Comparison of ENCODE assay signal across 9 mouse cellular contexts in the genomic region with DNA sequence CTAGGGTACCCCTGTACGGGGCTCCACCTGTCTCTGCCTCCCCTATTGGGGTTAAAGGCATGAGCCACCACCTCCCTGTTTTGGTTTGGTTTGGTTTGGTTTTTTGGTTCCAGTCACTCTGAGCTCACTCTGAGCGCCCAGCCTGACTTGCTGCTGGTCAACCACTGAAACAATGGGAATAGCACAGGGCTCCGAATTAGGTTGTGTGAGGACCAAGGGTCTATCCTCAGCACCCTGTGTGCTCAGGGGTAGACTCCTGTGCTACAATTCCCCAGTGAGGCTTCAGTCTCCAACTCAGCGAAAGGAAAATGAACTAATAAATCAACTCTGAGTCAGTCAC. TPM values are rescaled to one million over a fixed set of nuclear protein-coding genes. Genes with fewer than 3 reads are reported as not detected.
A peak's percentile ranks its signal among the peaks of the same experiment; 100 is the strongest.
DNase-seq lines count a peak whose midpoint lies in the region; ATAC-seq and TF ChIP-seq lines count a peak whose summit lies in the region.
"Had no signal": no experiment of that assay in that cellular context is flagged by ENCODE, and none has a peak within 500 bp of the region (broad histone marks: within the 10 kb centered on the region; RNA-seq: fewer than 3 reads in every experiment).

No protein-coding gene starts in this region.

- H3K9ac ChIP-seq in hindbrain, embryonic 16.5 days (ENCODE audit: low read depth, low read length): peak overlapping the region; percentile 80
- H3K9ac ChIP-seq in midbrain, postnatal 0 days (replicated peaks; ENCODE audit: low read length, poor library complexity, severe bottlenecking): peak overlapping the region; percentile 96; the same call in 1 of the 2 replicates

- no peak for TF ChIP-seq POLR2A in kidney, adult 2 months (IDR thresholded peaks at IDR 0.05; ENCODE audit: low read depth, low read length)
- no peak for TF ChIP-seq POLR2A in cortical plate, adult 2 months (IDR thresholded peaks at IDR 0.05; ENCODE audit: extremely low read depth, insufficient read depth, low read length)

- DNase-seq in kidney, adult 2 months: no peak
- DNase-seq in kidney, adult 18-20 months: no peak
- DNase-seq in midbrain, postnatal 0 days (ENCODE audit: low spot score): no peak
- DNase-seq in gastrocnemius, postnatal 36 days: no peak
- DNase-seq in layer of hippocampus, postnatal 10 days (ENCODE audit: low spot score in 2 of 2): no peak

- no peaks in the 10 kb centered on the region for H3K27me3 ChIP-seq in kidney, adult 2 months (replicated peaks; ENCODE audit: control insufficient read depth, insufficient read depth, low read length)
- H3K27me3 ChIP-seq in hindbrain, embryonic 16.5 days (replicated peaks; ENCODE audit: control insufficient read depth, insufficient read depth, low read length): no peaks in the 10 kb centered on the region
- H3K27me3 ChIP-seq in midbrain, postnatal 0 days (ENCODE audit: insufficient read depth, low read length): no peaks in the 10 kb centered on the region
- H3K27me3 ChIP-seq: Patski had no signal

- H3K4me1 ChIP-seq in kidney, adult 2 months (ENCODE audit: control insufficient read depth, insufficient read depth, low read length): no peaks in the 10 kb centered on the region
- H3K4me1 ChIP-seq in cortical plate, adult 2 months (ENCODE audit: control insufficient read depth, insufficient read depth, low read length): no peaks in the 10 kb centered on the region
- 0 out of 2 replicates have a peak, but pooled peaks cover 6% of the 10 kb centered on the region for H3K4me1 ChIP-seq in hindbrain, embryonic 16.5 days (ENCODE audit: control insufficient read depth, insufficient read depth, low read depth, low read length)
- no peaks in the 10 kb centered on the region for H3K4me1 ChIP-seq in midbrain, postnatal 0 days (ENCODE audit: insufficient read depth, low read length)

- H3K27ac ChIP-seq in kidney, adult 2 months (ENCODE audit: insufficient read depth, low read depth, low read length): peak overlapping the region; percentile 7; the same call in 1 of the 2 replicates
- H3K27ac ChIP-seq in cortical plate, adult 2 months (ENCODE audit: insufficient read depth, low read length): no peak overlapping the region
- H3K27ac ChIP-seq in hindbrain, embryonic 16.5 days (ENCODE audit: low read depth, low read length): peak overlapping the region; percentile 61; the same call in 1 of the 2 replicates
- H3K27ac ChIP-seq in midbrain, postnatal 0 days (ENCODE audit: low read depth, low read length): 0 out of 2 replicates have a peak overlapping the region, but pooled peaks have one; percentile 43

- intact Hi-C loops in gastrocnemius, postnatal 36 days (cut with DNase I): no loop called here

- H3K36me3 ChIP-seq in kidney, adult 2 months (ENCODE audit: control insufficient read depth, insufficient read depth, low read length): no peaks in the 10 kb centered on the region
- H3K36me3 ChIP-seq in hindbrain, embryonic 16.5 days (ENCODE audit: control insufficient read depth, insufficient read depth, low read length): peaks cover 14% of the 10 kb centered on the region
- H3K36me3 ChIP-seq in midbrain, postnatal 0 days (ENCODE audit: insufficient read depth, low read length): peaks cover 17% of the 10 kb centered on the region

- TF ChIP-seq CTCF in kidney, adult 2 months (conservative IDR thresholded peaks at IDR 0.05; ENCODE audit: insufficient read depth, insufficient read length, low read depth, low read length): no peak
- TF ChIP-seq CTCF in cortical plate, adult 2 months (IDR thresholded peaks at IDR 0.05; ENCODE audit: extremely low read depth, insufficient read depth, low read length): no peak
- no peak for TF ChIP-seq CTCF in midbrain, postnatal 0 days (IDR thresholded peaks at IDR 0.05)

- H3K4me3 ChIP-seq in kidney, adult 2 months (ENCODE audit: insufficient read depth, low read depth, low read length): peak overlapping the region; percentile 84
- H3K4me3 ChIP-seq in cortical plate, adult 2 months (ENCODE audit: insufficient read depth, low read length): peak overlapping the region; percentile 64
- H3K4me3 ChIP-seq in hindbrain, embryonic 16.5 days (ENCODE audit: low read length): peak overlapping the region; percentile 76
- H3K4me3 ChIP-seq in midbrain, postnatal 0 days (ENCODE audit: low read depth, low read length): peak overlapping the region; percentile 76

- ATAC-seq in hindbrain, embryonic 16.5 days: peak; percentile 67
- ATAC-seq in midbrain, postnatal 0 days (ENCODE audit: low FRiP score): peak; percentile 8; the same call in 1 of the 2 replicates
- ATAC-seq in megakaryocyte progenitor cell, adult 5-6 weeks (replicated peaks; ENCODE audit: poor library complexity): no peak

- WGBS in kidney, adult 2 months: 26% methylated on average over 4 of the region's 4 CpGs
- WGBS in hindbrain, embryonic 16.5 days: 26% methylated on average over 4 of the region's 4 CpGs
- WGBS in midbrain, postnatal 0 days: 30% methylated on average over 4 of the region's 4 CpGs

- peak overlapping the region; percentile 76 for H3K4me2 ChIP-seq in hindbrain, embryonic 16.5 days (ENCODE audit: low read length)
- H3K4me2 ChIP-seq in midbrain, postnatal 0 days (ENCODE audit: low read depth, low read length, poor library complexity, severe bottlenecking): peak overlapping the region; percentile 63

- no peaks in the 10 kb centered on the region for H3K9me3 ChIP-seq in hindbrain, embryonic 16.5 days (ENCODE audit: control insufficient read depth, low read length)
- no peaks in the 10 kb centered on the region for H3K9me3 ChIP-seq in midbrain, postnatal 0 days (ENCODE audit: low read length)

RNA-seq across cellular contexts. Expression of a gene that starts 0.8 kb away (rescaled TPM):
- polyA plus RNA-seq in kidney, adult 2 months (2012; rRNA removed): 10.9 and 12.3 TPM in 2 replicates
- 9.7 and 11.8 TPM in 2 replicates for polyA plus RNA-seq in cortical plate, adult 2 months (2012; rRNA removed)
- 9.6 and 10.8 TPM in 2 replicates for polyA plus RNA-seq in hindbrain, embryonic 16.5 days (2015; fragmentation: Nextera tagmentation; extraction: Ambion mirVana)
- total RNA-seq in midbrain, postnatal 0 days (2014; rRNA removed): 11.0 and 14.7 TPM in 2 replicates
- 7.1 and 7.7 TPM in 2 replicates for polyA plus RNA-seq in midbrain, postnatal 0 days (2015; fragmentation: Nextera tagmentation; extraction: Ambion mirVana)
- total RNA-seq in gastrocnemius, postnatal 36 days (2021): 1 to 10 TPM; 4.6 to 7.7 TPM
- total RNA-seq in megakaryocyte progenitor cell, adult 5-6 weeks (2015): 10.2 and 13.0 TPM in 2 replicates
- total RNA-seq in megakaryocyte progenitor cell, adult 5-6 weeks (2017): 7.5 and 9.7 TPM in 2 replicates
- total RNA-seq in layer of hippocampus, postnatal 10 days (2021): 10 to 100 TPM; 11.9 TPM

RNA-seq across cellular contexts. Expression of a gene that starts 30.4 kb away (rescaled TPM):
- polyA plus RNA-seq in kidney, adult 2 months (2012; rRNA removed): 0.14 and 0.31 TPM in 2 replicates
- not detected in 2 replicates for polyA plus RNA-seq in cortical plate, adult 2 months (2012; rRNA removed)
- not detected in 2 replicates for polyA plus RNA-seq in hindbrain, embryonic 16.5 days (2015; fragmentation: Nextera tagmentation; extraction: Ambion mirVana)
- not detected in 2 replicates for total RNA-seq in midbrain, postnatal 0 days (2014; rRNA removed)
- not detected in 2 replicates for polyA plus RNA-seq in midbrain, postnatal 0 days (2015; fragmentation: Nextera tagmentation; extraction: Ambion mirVana)
- not detected for total RNA-seq in gastrocnemius, postnatal 36 days (2021)
- not detected in 2 replicates for total RNA-seq in megakaryocyte progenitor cell, adult 5-6 weeks (2015)
- total RNA-seq in megakaryocyte progenitor cell, adult 5-6 weeks (2017): not detected in 2 replicates
- not detected for total RNA-seq in layer of hippocampus, postnatal 10 days (2021)

RNA-seq across cellular contexts. Expression of a gene that starts 32.4 kb away (rescaled TPM):
- 0.11 and 0.25 TPM in 2 replicates for polyA plus RNA-seq in kidney, adult 2 months (2012; rRNA removed)
- polyA plus RNA-seq in cortical plate, adult 2 months (2012; rRNA removed): not detected in 2 replicates
- not detected in 2 replicates for polyA plus RNA-seq in hindbrain, embryonic 16.5 days (2015; fragmentation: Nextera tagmentation; extraction: Ambion mirVana)
- 0.38 TPM in 1 of 2 replicates, not detected in the other for total RNA-seq in midbrain, postnatal 0 days (2014; rRNA removed)
- polyA plus RNA-seq in midbrain, postnatal 0 days (2015; fragmentation: Nextera tagmentation; extraction: Ambion mirVana): not detected in 2 replicates
- not detected for total RNA-seq in gastrocnemius, postnatal 36 days (2021)
- not detected in 2 replicates for total RNA-seq in megakaryocyte progenitor cell, adult 5-6 weeks (2015)
- 0.03 TPM in 1 of 2 replicates, not detected in the other for total RNA-seq in megakaryocyte progenitor cell, adult 5-6 weeks (2017)
- total RNA-seq in layer of hippocampus, postnatal 10 days (2021): not detected

RNA-seq across cellular contexts. Expression of a gene that starts 45.1 kb away (rescaled TPM):
- polyA plus RNA-seq in kidney, adult 2 months (2012; rRNA removed): 0.03 TPM in 1 of 2 replicates, not detected in the other
- polyA plus RNA-seq in cortical plate, adult 2 months (2012; rRNA removed): not detected in 2 replicates
- polyA plus RNA-seq in hindbrain, embryonic 16.5 days (2015; fragmentation: Nextera tagmentation; extraction: Ambion mirVana): not detected in 2 replicates
- total RNA-seq in midbrain, postnatal 0 days (2014; rRNA removed): not detected in 2 replicates
- not detected in 2 replicates for polyA plus RNA-seq in midbrain, postnatal 0 days (2015; fragmentation: Nextera tagmentation; extraction: Ambion mirVana)
- not detected for total RNA-seq in gastrocnemius, postnatal 36 days (2021)
- total RNA-seq in megakaryocyte progenitor cell, adult 5-6 weeks (2015): not detected in 2 replicates
- total RNA-seq in megakaryocyte progenitor cell, adult 5-6 weeks (2017): not detected in 2 replicates
- not detected for total RNA-seq in layer of hippocampus, postnatal 10 days (2021)
- polyA plus RNA-seq: Patski had no signal

RNA-seq across cellular contexts. Expression of a gene that starts 59.0 kb away (rescaled TPM):
- 0.14 and 0.16 TPM in 2 replicates for polyA plus RNA-seq in kidney, adult 2 months (2012; rRNA removed)
- polyA plus RNA-seq in cortical plate, adult 2 months (2012; rRNA removed): not detected in 2 replicates
- 1.4 and 2.0 TPM in 2 replicates for polyA plus RNA-seq in hindbrain, embryonic 16.5 days (2015; fragmentation: Nextera tagmentation; extraction: Ambion mirVana)
- total RNA-seq in midbrain, postnatal 0 days (2014; rRNA removed): not detected in 2 replicates
- 0.90 and 1.5 TPM in 2 replicates for polyA plus RNA-seq in midbrain, postnatal 0 days (2015; fragmentation: Nextera tagmentation; extraction: Ambion mirVana)
- not detected for total RNA-seq in gastrocnemius, postnatal 36 days (2021)
- total RNA-seq in megakaryocyte progenitor cell, adult 5-6 weeks (2015): not detected in 2 replicates
- total RNA-seq in megakaryocyte progenitor cell, adult 5-6 weeks (2017): not detected in 2 replicates
- total RNA-seq in layer of hippocampus, postnatal 10 days (2021): not detected
- polyA plus RNA-seq: Patski had no signal
